Mouse (Mus musculus) ZHBTc4 (cell line): Measurements from ENCODE around the gene Celsr1.

ENCODE experiments used
- DNase-seq: peaks from one replicate; pipeline ENCODE4 v3.0.0-alpha.2; 2011; ENCODE audit warnings: low read depth, low spot score

Celsr1 gene

DNA sequence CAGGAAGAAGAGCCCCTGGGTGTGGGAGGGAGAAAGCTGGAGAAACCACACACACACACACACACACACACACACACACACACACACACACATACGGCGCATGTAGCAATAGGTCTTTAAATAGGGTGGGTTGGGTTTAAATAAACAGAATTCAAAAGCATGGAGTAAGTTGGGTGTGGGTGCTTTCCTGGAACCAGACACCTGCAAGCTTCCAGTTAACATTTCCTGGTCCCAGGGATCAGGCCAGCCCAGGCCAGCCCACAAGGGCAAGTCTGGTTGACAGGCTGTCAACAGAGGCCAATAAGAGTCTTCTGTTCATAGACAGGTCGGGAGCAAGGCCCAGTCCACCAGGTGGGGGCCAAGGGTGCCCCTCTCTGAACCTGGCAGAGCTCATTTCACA is 2.3 kb upstream of the Celsr1 start:
- DNase-seq: peak; percentile 45

DNA sequence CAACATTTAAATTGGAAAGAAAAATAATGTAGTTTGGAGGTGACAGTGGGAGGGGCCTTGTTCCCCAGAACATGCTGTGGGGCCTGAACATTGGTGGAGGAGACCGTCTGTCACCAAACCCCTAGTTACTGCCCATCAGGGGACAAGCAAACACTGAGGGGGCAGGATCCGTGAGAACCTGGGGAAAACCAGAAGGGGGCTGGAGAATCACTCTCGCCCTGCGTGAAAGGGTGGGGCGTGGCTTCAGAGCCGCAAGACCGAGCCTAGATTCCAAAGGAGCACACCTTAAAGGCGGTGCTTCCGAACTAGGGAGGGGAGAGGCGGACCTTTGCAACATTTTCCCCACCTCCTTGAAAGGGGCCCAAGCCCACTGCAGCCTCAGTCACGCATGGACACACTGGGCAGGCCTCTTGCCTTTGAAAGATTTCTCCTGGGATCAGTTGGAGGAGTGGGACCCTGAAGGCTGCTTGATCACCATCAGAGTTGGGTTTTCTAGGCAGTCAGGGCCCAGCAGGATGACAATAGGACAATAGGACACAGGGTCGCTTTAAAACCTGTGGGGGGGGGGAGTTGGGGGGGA is 1.3 kb upstream of the Celsr1 start:
- peak; percentile 93 for DNase-seq

DNA sequence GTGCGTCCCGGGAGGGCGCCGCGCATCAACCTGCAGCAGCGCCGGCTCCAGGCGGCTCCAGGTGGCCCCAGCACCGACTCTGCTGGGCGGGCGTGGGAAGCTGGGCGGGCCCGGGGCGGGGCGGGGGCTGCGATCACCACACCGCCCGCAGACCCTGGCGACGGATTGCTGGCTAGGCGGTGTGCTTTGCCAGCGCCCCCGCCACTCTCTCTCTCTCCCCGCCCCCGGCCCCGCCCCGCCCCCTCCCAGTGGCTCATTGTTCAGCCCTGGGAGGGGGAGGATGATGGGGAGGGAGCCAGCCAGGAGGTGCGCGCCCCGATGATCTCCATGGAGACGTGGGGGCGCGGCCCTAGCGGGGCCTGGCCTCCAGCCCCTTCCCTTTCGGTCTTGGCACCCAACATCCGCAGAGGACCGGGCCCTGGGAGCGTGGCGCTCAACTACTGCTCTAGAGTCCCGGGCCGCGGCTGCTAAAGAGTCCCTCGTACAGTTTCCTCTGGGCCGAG is 495 bp upstream of the Celsr1 start:
- peak; percentile 96 for DNase-seq

DNA sequence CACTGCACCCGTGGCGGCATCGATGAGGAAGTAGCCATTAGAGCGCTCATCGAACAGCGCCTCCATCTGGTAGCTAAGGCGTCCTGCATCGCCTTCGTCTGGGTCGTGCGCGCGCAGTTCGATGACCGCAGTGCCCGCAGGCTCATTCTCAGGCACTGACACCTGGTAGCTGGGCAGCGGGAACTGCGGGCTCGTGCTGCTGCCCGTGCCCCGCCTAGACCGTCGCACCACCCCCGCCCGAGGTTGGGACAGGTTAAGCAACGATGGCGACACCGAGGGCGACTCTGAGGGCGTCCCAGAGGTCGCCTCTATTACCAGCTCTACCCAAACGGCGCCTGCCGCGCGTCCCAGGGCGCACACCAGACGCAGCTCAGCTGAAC is 776 bp downstream of the Celsr1 start:
- DNase-seq: peak; percentile 86

DNA sequence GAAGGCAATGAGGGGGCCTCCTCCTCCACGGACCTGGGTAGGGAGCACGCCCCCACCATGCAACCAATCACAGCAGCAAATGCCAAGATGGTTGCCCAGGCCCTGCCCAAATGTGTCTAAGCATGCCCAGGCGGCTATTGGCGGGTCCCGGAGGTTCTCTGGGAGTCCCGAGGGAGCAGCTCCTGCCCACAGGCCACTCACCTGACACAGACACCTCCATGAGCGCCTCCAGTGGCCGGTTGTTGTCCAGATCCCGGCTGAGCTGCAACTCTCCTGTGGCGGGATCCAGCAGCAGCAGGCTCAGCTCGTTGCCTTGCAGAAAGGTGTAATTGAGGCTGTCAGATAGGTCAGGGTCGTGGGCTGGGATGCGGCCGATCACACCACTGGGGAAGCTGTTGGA is 3.6 kb downstream of the Celsr1 start:
- peak; percentile 78 for DNase-seq

DNA sequence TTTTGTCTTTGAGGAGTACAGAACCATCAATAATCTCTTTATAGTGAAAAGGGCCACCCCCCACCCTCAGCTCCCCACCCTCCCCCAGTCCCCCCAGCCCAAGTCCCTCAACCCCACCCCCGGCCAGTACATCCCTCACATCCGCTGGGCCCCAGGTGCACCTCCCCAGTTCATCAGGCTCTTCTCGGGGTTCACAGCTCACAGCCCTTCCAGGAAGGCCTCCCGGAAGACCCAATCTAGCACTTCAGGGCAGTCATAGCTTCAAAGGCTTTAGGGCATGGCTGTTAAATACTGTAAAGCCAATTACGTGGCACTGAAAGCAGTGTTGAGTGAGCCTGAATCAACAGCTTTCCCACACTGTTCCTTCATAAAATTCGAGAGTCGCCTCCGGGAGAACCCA is 5.7 kb downstream of the Celsr1 start:
- DNase-seq: no peak

DNA sequence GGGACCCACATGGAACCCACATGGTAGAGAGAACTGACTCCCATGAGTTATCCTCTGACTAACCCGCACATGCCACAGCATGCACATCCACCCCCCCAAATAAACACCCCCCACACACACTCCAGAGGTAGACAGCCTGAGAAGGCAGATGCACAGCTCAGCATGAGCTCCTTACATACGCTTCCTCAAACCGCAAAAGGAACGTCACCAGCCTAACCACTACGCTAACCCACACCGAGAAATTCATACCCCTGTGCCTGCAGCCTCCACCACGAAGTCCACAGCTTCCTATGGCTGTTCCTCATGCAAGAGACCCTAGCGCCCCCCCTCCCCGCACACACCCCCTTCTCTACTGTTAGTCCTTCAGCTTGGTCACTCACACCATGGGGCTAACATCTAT is 11.6 kb downstream of the Celsr1 start:
- no peak for DNase-seq

DNA sequence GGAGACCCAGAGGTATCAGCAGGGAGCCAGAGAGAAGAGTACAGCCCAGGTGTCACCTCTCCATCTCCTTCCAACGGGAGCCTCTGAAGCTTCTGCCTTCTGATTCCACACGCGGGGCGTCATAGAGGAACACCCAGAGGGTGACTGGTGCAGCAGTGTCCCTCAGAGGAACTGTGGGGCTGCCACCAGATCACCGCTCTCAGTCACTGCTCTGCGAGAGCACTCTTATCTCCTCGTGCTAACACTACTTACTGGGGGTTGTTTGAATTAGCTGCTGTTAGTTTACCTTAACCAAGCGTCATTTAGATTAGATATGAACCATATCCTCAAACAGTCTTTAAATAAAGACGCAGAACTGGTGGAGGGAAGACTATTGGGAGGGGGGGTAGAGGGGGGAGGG is 12.3 kb downstream of the Celsr1 start:
- no peak for DNase-seq

DNA sequence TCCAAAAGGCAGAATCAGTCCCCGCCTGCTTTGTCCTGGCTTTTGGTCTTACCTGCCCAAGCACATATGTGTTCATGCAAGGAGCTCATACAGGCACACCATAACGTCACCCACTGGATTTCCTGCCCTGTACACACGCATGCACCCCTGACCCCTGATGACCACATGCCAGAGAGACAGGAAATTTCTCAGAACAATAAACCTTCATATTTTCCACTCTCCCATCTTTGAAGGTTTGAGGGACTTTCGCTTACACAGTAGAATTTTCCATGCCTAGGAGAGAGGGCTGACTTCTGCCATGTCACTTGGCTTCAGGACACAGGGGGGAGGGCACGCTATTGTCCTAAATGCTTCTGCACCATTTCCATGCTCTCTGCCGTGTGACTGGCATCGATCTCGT is 13.6 kb downstream of the Celsr1 start:
- no peak for DNase-seq

DNA sequence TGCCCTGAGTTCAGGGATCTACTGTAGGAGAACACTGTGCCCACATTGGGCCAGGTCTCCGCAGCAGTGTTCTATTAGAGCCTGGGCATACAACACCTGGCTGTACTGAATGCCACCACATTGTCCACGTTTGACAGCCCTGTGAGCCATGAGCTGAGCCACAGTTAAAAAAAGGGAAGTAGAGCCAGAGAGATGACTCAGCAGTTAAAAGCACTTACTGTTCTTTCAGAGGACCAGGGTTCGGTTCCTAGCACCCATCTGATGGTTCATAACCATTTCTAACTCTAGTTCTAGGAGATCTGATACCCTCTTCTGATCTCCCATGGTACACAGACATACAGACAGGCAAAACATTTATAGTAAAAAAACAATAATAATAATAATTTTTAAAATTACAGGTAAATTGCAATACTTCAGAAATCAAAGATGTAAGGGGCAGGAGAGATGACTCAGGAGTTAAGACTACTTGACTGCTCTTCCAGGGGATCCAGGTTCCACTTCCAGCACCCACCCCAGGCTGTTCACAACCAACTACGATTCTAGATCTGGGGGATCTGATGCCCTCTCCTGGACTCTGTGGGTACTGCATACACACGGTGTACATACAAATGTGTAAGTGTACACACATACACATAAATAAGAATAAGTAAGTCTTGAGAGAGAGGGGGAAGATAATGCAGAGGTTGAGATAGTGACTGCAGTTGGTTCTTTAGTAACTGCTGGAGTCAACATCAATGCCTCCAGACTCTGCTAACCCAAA is 14.6 kb downstream of the Celsr1 start:
- peak; percentile 76 for DNase-seq

DNA sequence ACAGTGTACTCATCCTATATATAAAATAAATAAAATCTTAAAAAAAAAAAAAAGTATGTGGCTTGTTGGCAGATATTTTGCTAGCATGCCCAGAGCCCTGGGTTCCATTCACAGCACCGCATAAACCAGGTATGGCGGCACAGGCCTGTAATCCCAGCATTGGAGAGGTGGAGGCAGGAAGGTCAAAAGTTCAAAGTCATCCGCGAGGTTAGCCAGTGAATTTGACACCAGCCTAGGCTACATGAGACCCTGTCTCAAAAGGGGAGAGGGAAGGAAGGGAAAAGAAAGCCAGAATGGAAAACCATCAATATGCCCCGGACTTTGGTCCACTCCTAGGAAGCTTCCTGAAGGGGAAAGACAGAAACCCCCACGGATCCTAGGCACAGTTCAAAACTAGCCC is 16.2 kb downstream of the Celsr1 start:
- no peak for DNase-seq

DNA sequence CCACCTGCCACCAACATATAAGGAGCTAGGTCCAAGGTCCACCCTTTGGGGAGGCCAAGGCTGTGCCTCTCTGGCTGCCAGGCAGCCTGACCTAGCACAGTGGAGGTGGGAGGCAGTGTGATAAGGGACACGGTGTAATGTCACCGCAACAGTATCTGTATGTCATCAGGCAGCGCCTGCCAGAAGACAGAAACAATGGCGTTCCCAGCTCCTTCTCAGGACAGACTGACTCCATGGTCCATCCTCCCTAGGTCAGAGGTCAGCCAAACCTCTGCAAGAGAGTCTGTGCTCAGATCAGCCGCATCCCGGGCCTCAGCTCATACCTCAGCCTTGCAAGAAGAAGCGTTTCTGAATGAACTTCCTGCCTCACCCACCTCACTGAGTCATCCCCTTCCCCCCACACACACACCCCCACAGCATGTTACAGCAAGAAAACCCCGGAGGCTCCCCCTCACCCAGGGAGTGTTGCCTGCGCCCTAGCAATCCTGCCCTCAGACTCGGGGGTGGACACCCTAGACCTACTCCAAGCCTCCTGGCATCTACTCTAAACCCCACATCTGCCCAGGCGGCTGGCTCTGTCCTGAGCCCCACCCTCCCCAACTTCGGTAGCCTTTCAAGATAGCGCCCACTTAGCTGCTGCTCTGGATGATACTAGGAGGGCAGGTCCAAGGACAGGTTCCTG is 17.6 kb downstream of the Celsr1 start:
- no peak for DNase-seq

DNA sequence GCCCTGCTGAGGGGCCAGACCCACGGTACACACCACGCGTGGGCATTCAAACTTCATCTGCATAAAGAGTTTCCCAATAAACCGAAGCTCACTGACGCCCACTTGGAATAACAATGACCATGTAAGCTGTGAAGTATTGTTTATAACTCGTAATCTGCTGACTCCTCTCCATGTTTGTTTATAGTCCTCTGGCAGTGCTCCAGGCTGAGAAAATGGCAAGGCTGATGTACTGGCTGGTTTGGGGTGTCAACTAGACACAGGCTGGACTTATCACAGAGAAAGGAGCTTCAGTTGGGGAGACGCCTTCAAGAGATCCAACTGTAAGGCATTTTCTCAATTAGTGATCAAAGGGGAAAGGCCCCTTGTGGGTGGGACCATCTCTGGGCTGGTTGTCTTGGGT is 18.6 kb downstream of the Celsr1 start:
- DNase-seq: no peak

DNA sequence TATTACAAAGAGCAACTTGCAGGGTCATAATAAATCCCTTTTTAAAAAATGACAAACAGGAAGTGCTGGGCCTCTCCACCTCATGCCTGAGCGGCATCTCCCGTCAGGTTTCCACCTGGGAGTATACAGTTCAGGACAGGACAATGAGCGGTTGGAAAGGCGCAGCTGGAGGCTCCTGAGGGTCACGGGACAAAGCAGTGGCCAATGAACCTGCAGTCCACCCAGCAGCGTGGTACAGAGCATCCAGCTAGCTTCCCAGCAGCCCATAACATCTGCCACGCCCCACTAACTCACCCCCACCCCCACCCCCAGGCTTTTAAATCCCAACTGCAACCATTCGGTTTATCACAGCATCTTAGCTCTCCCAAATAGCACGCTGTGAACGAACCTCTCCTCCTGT is 19.9 kb downstream of the Celsr1 start:
- DNase-seq: no peak

DNA sequence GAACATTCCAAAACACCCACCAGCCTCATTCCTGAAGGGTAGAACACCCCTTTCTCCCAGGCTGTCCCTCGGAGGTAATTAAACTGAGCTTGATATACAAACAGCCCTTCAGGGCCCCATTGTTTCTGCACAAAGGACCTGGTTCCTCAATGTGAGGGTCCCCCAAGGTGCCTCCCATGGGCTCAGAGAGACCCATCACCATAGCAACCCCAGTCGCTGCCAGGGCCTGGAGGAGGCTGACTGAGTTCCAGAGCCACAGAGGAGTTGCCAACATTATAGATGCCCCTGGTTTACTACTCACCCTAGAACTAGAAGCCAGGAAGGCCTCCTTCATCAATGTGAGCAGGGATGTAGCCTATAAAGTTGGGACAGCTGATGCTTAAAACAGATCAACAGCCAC is 20.4 kb downstream of the Celsr1 start:
- no peak for DNase-seq

DNA sequence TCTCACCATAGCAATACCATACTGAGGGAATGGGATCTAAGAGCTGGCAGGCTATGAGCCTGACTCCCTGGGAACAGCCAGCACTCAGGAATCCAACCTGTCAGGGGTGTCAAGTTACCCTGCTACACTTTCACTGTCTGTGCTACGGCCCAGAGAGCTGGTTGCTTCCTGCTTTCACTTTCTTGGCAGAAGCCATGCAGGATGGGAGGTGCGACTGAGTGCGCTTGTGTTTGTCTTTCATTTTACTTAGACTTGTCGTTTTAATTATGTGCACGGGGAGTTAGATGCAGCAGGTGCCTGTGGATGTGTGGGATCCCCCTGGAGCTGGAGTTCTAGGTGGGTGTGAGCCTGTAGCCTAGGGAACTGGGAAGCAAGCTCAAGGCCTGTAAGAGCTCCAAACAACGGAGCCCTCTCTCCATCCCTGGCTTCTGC is 25.9 kb downstream of the Celsr1 start:
- peak; percentile 69 for DNase-seq

DNA sequence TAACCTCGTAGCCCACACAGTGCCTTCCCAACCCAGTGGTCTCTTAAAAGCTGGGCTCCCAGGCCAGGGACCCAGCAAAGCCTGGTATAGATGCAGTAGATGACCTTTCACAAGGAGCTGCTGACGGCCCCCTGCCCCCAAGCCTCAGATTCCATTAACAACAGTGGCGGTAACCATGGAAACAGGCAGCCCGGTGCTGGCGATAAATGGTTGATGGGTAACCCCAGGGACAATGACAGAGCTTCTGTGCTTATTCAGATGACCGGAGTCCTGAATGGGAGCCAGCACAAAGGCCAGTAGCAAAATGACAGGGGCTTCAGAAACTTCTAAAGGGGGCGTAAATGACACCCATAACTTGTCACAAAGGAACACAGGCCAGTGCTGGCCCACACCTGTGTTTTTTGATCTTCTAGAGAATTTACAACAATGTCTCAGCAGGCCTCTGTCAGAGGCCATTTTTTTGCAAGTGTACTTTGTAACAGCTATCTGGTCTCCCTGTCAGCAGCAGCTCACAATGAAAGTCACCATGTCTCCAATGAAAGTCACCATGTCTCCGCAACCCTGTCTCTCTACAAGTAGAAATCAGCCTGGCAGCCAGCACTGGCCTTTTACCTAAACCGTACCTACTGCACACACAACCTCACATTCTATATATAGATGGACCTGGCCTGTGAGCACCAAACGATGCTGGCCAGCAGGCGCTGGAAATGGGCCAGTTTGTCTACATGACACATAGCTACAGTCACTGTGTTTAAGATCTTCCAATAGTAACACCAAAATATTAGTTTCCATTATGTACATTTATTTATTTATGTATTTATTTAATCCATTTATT is 27.7 kb downstream of the Celsr1 start:
- DNase-seq: peak; percentile 84

DNA sequence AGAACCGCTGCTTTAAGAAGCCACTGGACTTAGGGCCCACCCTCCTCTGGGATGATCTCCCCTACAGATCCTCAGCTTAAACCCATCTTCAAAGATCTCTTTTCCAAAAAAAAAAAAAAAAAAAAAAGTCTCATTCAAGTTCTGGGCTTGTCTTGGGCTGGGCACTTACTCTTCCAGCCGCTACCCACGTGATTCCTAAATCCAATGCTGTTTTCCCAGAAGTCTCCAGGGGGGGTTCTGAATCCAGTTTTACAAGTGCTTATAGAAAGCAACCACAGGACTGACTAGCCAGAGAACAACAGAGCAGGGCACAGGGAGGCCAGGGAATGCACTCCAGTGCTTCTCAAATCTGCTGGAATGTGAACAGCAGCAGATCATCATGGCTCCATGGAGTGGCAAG is 29.5 kb downstream of the Celsr1 start:
- peak; percentile 73 for DNase-seq

DNA sequence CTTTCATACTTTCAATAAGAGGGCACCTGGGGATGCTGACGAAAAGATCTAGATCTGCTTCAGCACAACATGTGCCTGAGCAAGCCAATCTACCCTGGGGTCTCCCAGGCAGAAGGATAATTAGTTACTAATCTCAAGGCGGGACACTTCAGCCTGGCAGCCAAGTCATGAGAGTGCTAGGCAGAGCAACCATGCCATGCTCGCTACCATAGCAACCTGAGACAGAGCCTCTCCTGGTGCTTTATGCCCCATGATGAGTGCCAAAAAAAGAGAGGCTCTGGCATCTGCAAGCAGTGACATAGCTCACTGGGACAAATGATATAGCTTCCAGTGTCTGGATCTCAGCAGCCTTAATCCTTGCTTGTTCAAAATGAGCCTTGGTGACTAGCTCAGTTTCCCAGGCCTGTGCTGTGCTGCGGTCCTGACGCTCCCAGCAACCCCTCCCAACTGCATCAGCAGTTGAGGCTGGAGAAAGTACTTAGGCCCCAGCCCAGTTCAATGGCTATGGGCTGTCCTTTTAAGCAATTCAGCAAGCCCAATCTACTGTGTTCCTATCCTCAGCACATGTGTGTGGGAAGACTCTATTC is 32.8 kb downstream of the Celsr1 start:
- DNase-seq: no peak

DNA sequence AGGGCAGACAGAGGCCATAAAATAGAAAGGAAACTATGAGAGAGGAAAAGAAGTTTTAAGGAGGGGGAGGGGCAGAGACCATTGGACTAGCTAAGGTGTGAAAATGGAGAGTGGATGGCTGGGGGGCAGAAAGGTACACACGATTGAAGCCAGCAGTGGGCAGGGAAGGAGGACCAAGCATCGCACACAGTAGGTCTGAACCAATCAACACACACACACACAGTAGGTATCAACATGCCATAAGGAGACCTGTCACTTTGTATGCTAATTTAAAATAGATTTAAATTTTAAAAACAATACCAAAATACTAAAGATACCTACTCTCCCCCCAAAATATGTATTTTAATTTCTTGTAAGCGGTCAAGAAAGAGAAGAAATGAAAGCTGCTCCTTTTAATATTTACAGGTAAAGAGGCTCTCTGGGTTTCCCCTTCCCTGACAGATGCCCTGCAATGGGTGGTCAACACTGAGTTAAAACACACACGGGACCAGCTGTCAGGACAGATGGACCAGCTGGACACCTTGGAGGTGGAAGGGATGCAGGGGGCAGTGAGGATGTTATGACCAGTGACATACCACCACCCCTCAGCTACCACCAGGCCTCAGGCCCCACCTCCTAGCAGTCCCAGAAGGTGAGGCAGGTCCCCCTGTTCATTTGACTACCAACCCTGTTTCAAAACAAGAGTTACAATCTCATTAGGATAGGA is 34.9 kb downstream of the Celsr1 start:
- DNase-seq: no peak
